Comparison of ENCODE assay signal across 41 mouse cellular contexts in genomic region chr13:92277027-92277426, GRCm38 (mm10). TPM values are rescaled to one million over a fixed set of nuclear protein-coding genes. Genes with fewer than 3 reads are reported as not detected.
"Had no signal": no experiment of that assay in that cellular context is flagged by ENCODE, and none has a peak within 500 bp of the region (broad histone marks: within the 10 kb centered on the region; RNA-seq: fewer than 3 reads in every experiment).

No protein-coding gene starts in this region.

- H3K9ac ChIP-seq: limb, embryonic 12.5 days; limb, embryonic 13.5 days; limb, embryonic 15.5 days; liver, embryonic 12.5 days; liver, embryonic 13.5 days; liver, embryonic 14.5 days; liver, embryonic 15.5 days; liver, postnatal 0 days; lung, embryonic 14.5 days; lung, embryonic 15.5 days; midbrain, embryonic 12.5 days; midbrain, embryonic 13.5 days; midbrain, embryonic 15.5 days had no signal

- H3K36me3 ChIP-seq: lung, embryonic 15.5 days; midbrain, embryonic 15.5 days had no signal

- H3K27me3 ChIP-seq: limb, embryonic 12.5 days; limb, embryonic 13.5 days; limb, embryonic 15.5 days; liver, embryonic 12.5 days; liver, embryonic 13.5 days; liver, embryonic 15.5 days; lung, embryonic 15.5 days; megakaryocyte, embryonic 14.5 days; midbrain, embryonic 12.5 days; midbrain, embryonic 13.5 days; midbrain, embryonic 15.5 days had no signal

- H3K27ac ChIP-seq: limb, embryonic 10.5 days; limb, embryonic 12.5 days; limb, embryonic 13.5 days; limb, embryonic 15.5 days; liver, embryonic 12.5 days; liver, embryonic 13.5 days; liver, embryonic 14.5 days; liver, embryonic 15.5 days; lung, embryonic 15.5 days; macrophage; midbrain, embryonic 10.5 days; midbrain, embryonic 12.5 days; midbrain, embryonic 13.5 days; midbrain, embryonic 15.5 days had no signal

- DNase-seq: left cerebral cortex, postnatal 4 days; liver; liver, embryonic 13.5 days; liver, postnatal 0 days; lung, adult 18-20 months; lung, adult 2 months; lung, postnatal 14 days; lung, postnatal 36 days; lung, postnatal 4 days; midbrain, embryonic 14.5 days had no signal

- H3K4me1 ChIP-seq: liver, embryonic 12.5 days; liver, embryonic 13.5 days; liver, embryonic 15.5 days; midbrain, embryonic 10.5 days; midbrain, embryonic 12.5 days; midbrain, embryonic 13.5 days; midbrain, embryonic 15.5 days had no signal

- H3K9me3 ChIP-seq: limb, embryonic 10.5 days; limb, embryonic 12.5 days; limb, embryonic 13.5 days; limb, embryonic 15.5 days; liver, embryonic 12.5 days; liver, embryonic 13.5 days; liver, embryonic 15.5 days; lung, embryonic 15.5 days; megakaryocyte, embryonic 14.5 days; midbrain, embryonic 10.5 days; midbrain, embryonic 12.5 days; midbrain, embryonic 13.5 days; midbrain, embryonic 15.5 days had no signal

- H3K4me2 ChIP-seq: limb, embryonic 12.5 days; limb, embryonic 13.5 days; limb, embryonic 15.5 days; liver, embryonic 11.5 days; liver, embryonic 12.5 days; liver, embryonic 13.5 days; liver, embryonic 15.5 days; lung, embryonic 14.5 days; lung, embryonic 15.5 days; midbrain, embryonic 11.5 days; midbrain, embryonic 12.5 days; midbrain, embryonic 13.5 days; midbrain, embryonic 15.5 days had no signal

- ATAC-seq: liver, embryonic 12.5 days; liver, postnatal 0 days; lung, postnatal 0 days; midbrain, embryonic 13.5 days; midbrain, embryonic 15.5 days; midbrain, embryonic 16.5 days had no signal

- H3K4me3 ChIP-seq: limb, embryonic 10.5 days; limb, embryonic 12.5 days; limb, embryonic 13.5 days; limb, embryonic 15.5 days; liver, embryonic 12.5 days; liver, embryonic 13.5 days; liver, embryonic 15.5 days; lung, embryonic 15.5 days; megakaryocyte, embryonic 14.5 days; midbrain, embryonic 10.5 days; midbrain, embryonic 12.5 days; midbrain, embryonic 13.5 days; midbrain, embryonic 15.5 days; myocyte had no signal

RNA-seq across cellular contexts. Expression of gene Gm20379, which starts 28.8 kb away (rescaled TPM):
- total RNA-seq: left cerebral cortex, adult 8-10 months; left cerebral cortex, postnatal 10 days; left cerebral cortex, postnatal 14 days; left cerebral cortex, postnatal 25 days; left cerebral cortex, postnatal 36 days; left cerebral cortex, postnatal 4 days; liver, adult 2 months; megakaryocyte progenitor cell, adult 5-6 weeks; megakaryocyte, adult 5-6 weeks; megakaryocyte-erythroid progenitor cell, adult 5-6 weeks; midbrain, postnatal 0 days; monocyte, adult 5-6 weeks had no signal
- polyA plus RNA-seq: liver, adult 2 months; lung, adult 2 months; macrophage; myocyte had no signal
